Mouse (Mus musculus): ENCODE results near the gene Slc6a12. TPM values are rescaled to one million over a fixed set of nuclear protein-coding genes. Genes with fewer than 3 reads are reported as not detected.
"Not testable (repeated sequence)": the region's sequence is repeated elsewhere in the genome, so short reads cannot be mapped to it uniquely, and the experiment has no call there.

Gene Slc6a12
- polyA plus RNA-seq, 1 experiment from 2014 or later: 2.4 TPM

DNA sequence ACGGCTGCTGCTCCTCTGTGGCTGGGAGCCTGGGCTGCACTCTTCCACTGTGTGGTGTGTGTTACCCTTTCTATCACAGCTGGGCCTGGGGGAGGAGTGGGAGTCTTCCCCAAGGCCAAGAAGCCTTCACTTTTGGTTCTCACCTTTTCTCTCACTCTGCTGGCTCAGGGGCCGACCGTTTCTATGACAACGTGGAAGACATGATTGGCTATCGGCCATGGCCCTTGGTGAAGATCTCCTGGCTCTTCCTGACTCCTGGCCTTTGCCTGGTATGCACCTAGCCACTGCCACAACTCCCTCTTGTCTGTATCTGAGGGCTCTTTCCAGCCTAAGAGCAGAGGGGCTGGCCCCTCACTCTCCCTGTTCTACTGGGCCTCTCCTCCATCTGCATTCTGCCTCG is 20.2 kb downstream of the Slc6a12 start:
- no peak overlapping the region for H3K9ac ChIP-seq (ENCODE audit: low read depth, low read length)
- H3K4me1 ChIP-seq (ENCODE audit: control insufficient read depth, insufficient read depth, low read depth, low read length): no peaks in the 10 kb centered on the region
- 0 out of 2 replicates have a peak, but pooled peaks have one; percentile 28 for ATAC-seq
- no peaks in the 10 kb centered on the region; the same call in 1 of the 2 replicates for H3K27me3 ChIP-seq (replicated peaks; ENCODE audit: control insufficient read depth, insufficient read depth, low read length)
- no peak overlapping the region for H3K27ac ChIP-seq (ENCODE audit: low read depth, low read length)
- no peak overlapping the region for H3K4me2 ChIP-seq (ENCODE audit: low read length)
- H3K9me3 ChIP-seq (ENCODE audit: control insufficient read depth, low read length): no peaks in the 10 kb centered on the region
- no peaks in the 10 kb centered on the region for H3K36me3 ChIP-seq (ENCODE audit: control insufficient read depth, insufficient read depth, low read length)
- WGBS: 72% methylated on average over 6 of the region's 6 CpGs
- H3K4me3 ChIP-seq (ENCODE audit: low read length): no peak overlapping the region

GRCm38 (mm10) chr6:121363956-121364355 is 21.1 kb downstream of the Slc6a12 start:
- no peak overlapping the region for H3K4me3 ChIP-seq (ENCODE audit: low read length)
- no peak overlapping the region for H3K9ac ChIP-seq (ENCODE audit: low read depth, low read length)
- H3K4me2 ChIP-seq (ENCODE audit: low read length): no peak overlapping the region
- no peaks in the 10 kb centered on the region; the same call in 1 of the 2 replicates for H3K27me3 ChIP-seq (replicated peaks; ENCODE audit: control insufficient read depth, insufficient read depth, low read length)
- H3K36me3 ChIP-seq (ENCODE audit: control insufficient read depth, insufficient read depth, low read length): no peaks in the 10 kb centered on the region
- no peaks in the 10 kb centered on the region for H3K9me3 ChIP-seq (ENCODE audit: control insufficient read depth, low read length)
- ATAC-seq: peak; percentile 38; the same call in 1 of the 2 replicates
- H3K4me1 ChIP-seq (ENCODE audit: control insufficient read depth, insufficient read depth, low read depth, low read length): no peaks in the 10 kb centered on the region
- 54% methylated on average over 4 of the region's 4 CpGs for WGBS
- H3K27ac ChIP-seq (ENCODE audit: low read depth, low read length): no peak overlapping the region

GRCm38 (mm10) chr6:121366537-121366936 is 23.7 kb downstream of the Slc6a12 start:
- H3K36me3 ChIP-seq (ENCODE audit: control insufficient read depth, insufficient read depth, low read length); H3K27me3 ChIP-seq (replicated peaks; ENCODE audit: control insufficient read depth, insufficient read depth, low read length); H3K9me3 ChIP-seq (ENCODE audit: control insufficient read depth, low read length); ATAC-seq; H3K4me2 ChIP-seq (ENCODE audit: low read length); H3K4me3 ChIP-seq (ENCODE audit: low read length); H3K4me1 ChIP-seq (ENCODE audit: control insufficient read depth, insufficient read depth, low read depth, low read length); H3K9ac ChIP-seq (ENCODE audit: low read depth, low read length); H3K27ac ChIP-seq (ENCODE audit: low read depth, low read length): not testable (repeated sequence)
- WGBS: 15% methylated on average over 2 of the region's 2 CpGs

DNA sequence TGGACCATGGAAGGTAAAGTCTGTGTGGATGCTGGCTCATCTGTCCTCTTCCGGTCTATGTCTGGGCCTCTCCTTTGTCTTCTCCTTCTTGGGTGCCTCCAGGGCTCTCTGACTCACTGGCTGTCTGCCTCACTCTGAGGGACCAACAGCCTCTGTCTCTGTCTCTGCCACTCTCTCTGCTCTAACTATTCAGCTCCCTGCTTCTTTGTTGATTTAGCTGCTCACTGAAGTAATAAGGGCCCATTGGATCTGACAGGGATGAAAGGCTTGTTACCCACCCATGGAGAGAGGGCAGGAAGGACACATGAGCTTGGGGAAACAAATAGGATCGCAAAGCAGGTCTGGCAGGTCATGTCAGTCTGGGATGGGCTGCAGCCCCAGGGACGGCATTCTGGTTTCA is 24.2 kb downstream of the Slc6a12 start:
- Histone ChIP-seq H3K4me3 (ENCODE audit: low read length) (no peak overlapping the region), H3K9ac (ENCODE audit: low read depth, low read length) (no peak overlapping the region), H3K9me3 (ENCODE audit: control insufficient read depth, low read length) (no peaks in the 10 kb centered on the region), H3K4me1 (ENCODE audit: control insufficient read depth, insufficient read depth, low read depth, low read length) (no peaks in the 10 kb centered on the region), H3K36me3 (ENCODE audit: control insufficient read depth, insufficient read depth, low read length) (no peaks in the 10 kb centered on the region), H3K4me2 (ENCODE audit: low read length) (no peak overlapping the region), H3K27ac (ENCODE audit: low read depth, low read length) (no peak overlapping the region), H3K27me3 (replicated peaks; ENCODE audit: control insufficient read depth, insufficient read depth, low read length) (no peaks in the 10 kb centered on the region; the same call in 1 of the 2 replicates)
- ATAC-seq: no peak
- 54% methylated on average over 3 of the region's 3 CpGs for WGBS

- no peaks in the 10 kb centered on the region for H3K27me3 ChIP-seq (replicated peaks; ENCODE audit: control insufficient read depth, insufficient read depth, low read length)
- H3K4me3 ChIP-seq (ENCODE audit: low read length): no peak overlapping the region
- no peaks in the 10 kb centered on the region for H3K4me1 ChIP-seq (ENCODE audit: control insufficient read depth, insufficient read depth, low read depth, low read length)
- H3K36me3 ChIP-seq (ENCODE audit: control insufficient read depth, insufficient read depth, low read length): no peaks in the 10 kb centered on the region
- 72% methylated on average over 10 of the region's 10 CpGs for WGBS
- ATAC-seq: no peak
- H3K9me3 ChIP-seq (ENCODE audit: control insufficient read depth, low read length): no peaks in the 10 kb centered on the region
- no peak overlapping the region for H3K4me2 ChIP-seq (ENCODE audit: low read length)
- no peak overlapping the region for H3K27ac ChIP-seq (ENCODE audit: low read depth, low read length)
- no peak overlapping the region for H3K9ac ChIP-seq (ENCODE audit: low read depth, low read length)
These were observed 28.5 kb downstream of the Slc6a12 start for GRCm38 (mm10) chr6:121371197-121371980.

- Histone ChIP-seq H3K4me2 (ENCODE audit: low read length) (no peak overlapping the region), H3K36me3 (ENCODE audit: control insufficient read depth, insufficient read depth, low read length) (no peaks in the 10 kb centered on the region), H3K27me3 (replicated peaks; ENCODE audit: control insufficient read depth, insufficient read depth, low read length) (no peaks in the 10 kb centered on the region), H3K9me3 (ENCODE audit: control insufficient read depth, low read length) (no peaks in the 10 kb centered on the region), H3K9ac (ENCODE audit: low read depth, low read length) (no peak overlapping the region), H3K27ac (ENCODE audit: low read depth, low read length) (no peak overlapping the region), H3K4me1 (ENCODE audit: control insufficient read depth, insufficient read depth, low read depth, low read length) (no peaks in the 10 kb centered on the region), H3K4me3 (ENCODE audit: low read length) (no peak overlapping the region)
- WGBS: 82% methylated on average over 12 of the region's 12 CpGs
- no peak for ATAC-seq
These were observed 33.3 kb downstream of the Slc6a12 start for GRCm38 (mm10) chr6:121376159-121376558.

GRCm38 (mm10) chr6:121378256-121378655 is 35.4 kb downstream of the Slc6a12 start:
- peaks cover 5% of the 10 kb centered on the region; the same call in 1 of the 2 replicates for H3K4me1 ChIP-seq (ENCODE audit: control insufficient read depth, insufficient read depth, low read depth, low read length)
- ATAC-seq: no peak
- H3K27me3 ChIP-seq (replicated peaks; ENCODE audit: control insufficient read depth, insufficient read depth, low read length): no peaks in the 10 kb centered on the region
- H3K36me3 ChIP-seq (ENCODE audit: control insufficient read depth, insufficient read depth, low read length): no peaks in the 10 kb centered on the region
- H3K9me3 ChIP-seq (ENCODE audit: control insufficient read depth, low read length): no peaks in the 10 kb centered on the region
- no peak overlapping the region for H3K9ac ChIP-seq (ENCODE audit: low read depth, low read length)
- no peak overlapping the region for H3K4me3 ChIP-seq (ENCODE audit: low read length)
- WGBS: 66% methylated on average over 4 of the region's 4 CpGs
- H3K27ac ChIP-seq (ENCODE audit: low read depth, low read length): no peak overlapping the region
- no peak overlapping the region for H3K4me2 ChIP-seq (ENCODE audit: low read length)

- Histone ChIP-seq H3K4me3 (ENCODE audit: low read length) (no peak overlapping the region), H3K9ac (ENCODE audit: low read depth, low read length) (no peak overlapping the region), H3K9me3 (ENCODE audit: control insufficient read depth, low read length) (no peaks in the 10 kb centered on the region), H3K4me2 (ENCODE audit: low read length) (no peak overlapping the region), H3K36me3 (ENCODE audit: control insufficient read depth, insufficient read depth, low read length) (0 out of 2 replicates have a peak, but pooled peaks cover 3% of the 10 kb centered on the region), H3K27ac (ENCODE audit: low read depth, low read length) (no peak overlapping the region), H3K27me3 (replicated peaks; ENCODE audit: control insufficient read depth, insufficient read depth, low read length) (no peaks in the 10 kb centered on the region), H3K4me1 (ENCODE audit: control insufficient read depth, insufficient read depth, low read depth, low read length) (peaks cover 5% of the 10 kb centered on the region; the same call in 1 of the 2 replicates)
- no peak for ATAC-seq
- 77% methylated on average over 8 of the region's 8 CpGs for WGBS
These were observed 37.7 kb downstream of the Slc6a12 start for GRCm38 (mm10) chr6:121380576-121380975.

- Histone ChIP-seq H3K36me3 (ENCODE audit: control insufficient read depth, insufficient read depth, low read length) (0 out of 2 replicates have a peak, but pooled peaks cover 3% of the 10 kb centered on the region), H3K9me3 (ENCODE audit: control insufficient read depth, low read length) (no peaks in the 10 kb centered on the region), H3K4me3 (ENCODE audit: low read length) (no peak overlapping the region), H3K27ac (ENCODE audit: low read depth, low read length) (no peak overlapping the region), H3K9ac (ENCODE audit: low read depth, low read length) (no peak overlapping the region), H3K27me3 (replicated peaks; ENCODE audit: control insufficient read depth, insufficient read depth, low read length) (no peaks in the 10 kb centered on the region), H3K4me2 (ENCODE audit: low read length) (no peak overlapping the region), H3K4me1 (ENCODE audit: control insufficient read depth, insufficient read depth, low read depth, low read length) (peaks cover 5% of the 10 kb centered on the region; the same call in 1 of the 2 replicates)
- 43% methylated on average over 10 of the region's 10 CpGs for WGBS
- peak; percentile 15; the same call in 1 of the 2 replicates for ATAC-seq
These were observed 39.2 kb downstream of the Slc6a12 start for GRCm38 (mm10) chr6:121382071-121382470.
